Mouse (Mus musculus) olfactory bulb, adult 2 months (tissue): ENCODE measurements around the gene Dok1.

Experiments
- CTCF ChIP-seq: fragments of 200-500 bp; IDR thresholded peaks from 2 replicates; pipeline ENCODE4 v1.5.1; 2012; ENCODE audit warnings: low read depth, mild to moderate bottlenecking, low read length, moderate library complexity; ENCODE audit not compliant: insufficient read depth
- POLR2A ChIP-seq: fragments of 200-500 bp; IDR thresholded peaks from 2 replicates; pipeline ENCODE4 v1.6.1; 2012; ENCODE audit warnings: mild to moderate bottlenecking, low read depth, low read length, moderate library complexity; ENCODE audit not compliant: insufficient read depth

DNA sequence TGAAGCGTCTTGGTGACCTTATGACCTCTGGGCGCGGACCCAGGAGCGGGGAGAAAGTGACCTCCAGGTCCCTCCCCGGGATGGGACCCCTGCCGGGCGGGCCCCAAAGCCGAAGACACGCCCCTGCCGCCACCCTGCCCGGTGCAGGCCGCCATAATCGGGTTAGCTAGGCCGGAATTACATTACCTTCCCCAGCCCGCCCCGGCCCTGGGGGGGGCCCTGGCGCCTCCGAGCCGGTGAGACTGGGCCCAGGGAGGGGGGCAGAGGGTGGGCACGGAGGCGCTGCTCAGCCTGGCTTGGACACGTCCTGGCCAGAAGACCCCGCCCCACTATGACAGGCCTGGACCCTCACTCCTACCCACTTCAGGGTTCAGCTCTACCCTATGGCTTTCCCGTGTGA, 37.9 kb upstream of the Dok1 start:
- TF ChIP-seq CTCF (no peak), POLR2A (no peak)
